Mouse (Mus musculus): ENCODE data around the gene Olfr1357. TPM values are rescaled to one million over a fixed set of nuclear protein-coding genes. Genes with fewer than 3 reads are reported as not detected.

Olfr1357 gene
- polyA plus RNA-seq, 1 experiment from 2014 or later = 0.08 TPM

- H3K9me3 ChIP-seq (ENCODE audit: control insufficient read depth, low read length) = no peaks in the 10 kb centered on the region
- no peaks in the 10 kb centered on the region for H3K27me3 ChIP-seq (replicated peaks; ENCODE audit: control insufficient read depth, insufficient read depth, low read length)
- H3K4me2 ChIP-seq (ENCODE audit: low read depth, low read length) = no peak overlapping the region
- no peak overlapping the region for H3K9ac ChIP-seq (ENCODE audit: low read depth, low read length)
- 90% methylated on average over 5 of the region's 5 CpGs for WGBS
- no peaks in the 10 kb centered on the region for H3K36me3 ChIP-seq (ENCODE audit: control insufficient read depth, insufficient read depth, low read length)
- H3K4me3 ChIP-seq (ENCODE audit: low read depth, low read length) = no peak overlapping the region
- DNase-seq (ENCODE audit: low spot score) (no peak), ATAC-seq (ENCODE audit: low read depth) (no peak)
- H3K4me1 ChIP-seq (ENCODE audit: control insufficient read depth, insufficient read depth, low read length) = no peaks in the 10 kb centered on the region
- H3K27ac ChIP-seq (replicated peaks; ENCODE audit: low read depth, low read length) = no peak overlapping the region
Measured at GRCm38 (mm10) chr10:78599865-78600264, 18.0 kb downstream of the Olfr1357 start.

GRCm38 (mm10) chr10:78594566-78594965, 23.3 kb downstream of the Olfr1357 start:
- H3K4me2 ChIP-seq (ENCODE audit: low read depth, low read length) = no peak overlapping the region
- ATAC-seq (ENCODE audit: low read depth) = no peak
- DNase-seq (ENCODE audit: low spot score) = no peak
- 0 out of 2 replicates have a peak, but pooled peaks cover 6% of the 10 kb centered on the region for H3K4me1 ChIP-seq (ENCODE audit: control insufficient read depth, insufficient read depth, low read length)
- no peaks in the 10 kb centered on the region for H3K27me3 ChIP-seq (replicated peaks; ENCODE audit: control insufficient read depth, insufficient read depth, low read length)
- H3K4me3 ChIP-seq (ENCODE audit: low read depth, low read length) = no peak overlapping the region
- H3K27ac ChIP-seq (replicated peaks; ENCODE audit: low read depth, low read length) = no peak overlapping the region
- H3K9ac ChIP-seq (ENCODE audit: low read depth, low read length) = no peak overlapping the region
- no peaks in the 10 kb centered on the region for H3K9me3 ChIP-seq (ENCODE audit: control insufficient read depth, low read length)
- peaks cover 4% of the 10 kb centered on the region for H3K36me3 ChIP-seq (ENCODE audit: control insufficient read depth, insufficient read depth, low read length)

GRCm38 (mm10) chr10:78594157-78594556, 23.7 kb downstream of the Olfr1357 start:
- Histone ChIP-seq H3K27me3 (replicated peaks; ENCODE audit: control insufficient read depth, insufficient read depth, low read length) (no peaks in the 10 kb centered on the region), H3K4me3 (ENCODE audit: low read depth, low read length) (no peak overlapping the region), H3K4me2 (ENCODE audit: low read depth, low read length) (no peak overlapping the region), H3K9me3 (ENCODE audit: control insufficient read depth, low read length) (no peaks in the 10 kb centered on the region), H3K4me1 (ENCODE audit: control insufficient read depth, insufficient read depth, low read length) (0 out of 2 replicates have a peak, but pooled peaks cover 6% of the 10 kb centered on the region), H3K36me3 (ENCODE audit: control insufficient read depth, insufficient read depth, low read length) (peaks cover 8% of the 10 kb centered on the region), H3K9ac (ENCODE audit: low read depth, low read length) (no peak overlapping the region), H3K27ac (replicated peaks; ENCODE audit: low read depth, low read length) (no peak overlapping the region)
- ATAC-seq (ENCODE audit: low read depth) (no peak), DNase-seq (ENCODE audit: low spot score) (no peak)
- WGBS = 60% methylated on average over 6 of the region's 6 CpGs

GRCm38 (mm10) chr10:78593736-78594135, 24.1 kb downstream of the Olfr1357 start:
- H3K4me3 ChIP-seq (ENCODE audit: low read depth, low read length) = no peak overlapping the region
- 84% methylated on average over 5 of the region's 5 CpGs for WGBS
- peaks cover 12% of the 10 kb centered on the region for H3K36me3 ChIP-seq (ENCODE audit: control insufficient read depth, insufficient read depth, low read length)
- 0 out of 2 replicates have a peak, but pooled peaks cover 6% of the 10 kb centered on the region for H3K4me1 ChIP-seq (ENCODE audit: control insufficient read depth, insufficient read depth, low read length)
- no peak for ATAC-seq (ENCODE audit: low read depth)
- no peaks in the 10 kb centered on the region for H3K27me3 ChIP-seq (replicated peaks; ENCODE audit: control insufficient read depth, insufficient read depth, low read length)
- no peak overlapping the region for H3K9ac ChIP-seq (ENCODE audit: low read depth, low read length)
- DNase-seq (ENCODE audit: low spot score) = no peak
- no peak overlapping the region for H3K4me2 ChIP-seq (ENCODE audit: low read depth, low read length)
- H3K9me3 ChIP-seq (ENCODE audit: control insufficient read depth, low read length) = no peaks in the 10 kb centered on the region
- H3K27ac ChIP-seq (replicated peaks; ENCODE audit: low read depth, low read length) = no peak overlapping the region

- no peak overlapping the region for H3K4me3 ChIP-seq (ENCODE audit: low read depth, low read length)
- WGBS = 80% methylated on average over 4 of the region's 4 CpGs
- no peak overlapping the region for H3K9ac ChIP-seq (ENCODE audit: low read depth, low read length)
- peaks cover 19% of the 10 kb centered on the region for H3K36me3 ChIP-seq (ENCODE audit: control insufficient read depth, insufficient read depth, low read length)
- H3K9me3 ChIP-seq (ENCODE audit: control insufficient read depth, low read length) = no peaks in the 10 kb centered on the region
- no peak overlapping the region for H3K4me2 ChIP-seq (ENCODE audit: low read depth, low read length)
- H3K4me1 ChIP-seq (ENCODE audit: control insufficient read depth, insufficient read depth, low read length) = 0 out of 2 replicates have a peak, but pooled peaks cover 6% of the 10 kb centered on the region
- no peak overlapping the region for H3K27ac ChIP-seq (replicated peaks; ENCODE audit: low read depth, low read length)
- no peaks in the 10 kb centered on the region for H3K27me3 ChIP-seq (replicated peaks; ENCODE audit: control insufficient read depth, insufficient read depth, low read length)
- DNase-seq (ENCODE audit: low spot score) (no peak), ATAC-seq (ENCODE audit: low read depth) (no peak)
Measured at GRCm38 (mm10) chr10:78592856-78593379, 25.0 kb downstream of the Olfr1357 start.

- DNase-seq (ENCODE audit: low spot score) (peak; percentile 85), ATAC-seq (ENCODE audit: low read depth) (peak; percentile 85)
- Histone ChIP-seq H3K4me2 (ENCODE audit: low read depth, low read length) (peak within 1 kb of the TSS; percentile 74), H3K9ac (ENCODE audit: low read depth, low read length) (peak within 1 kb of the TSS; percentile 87), H3K9me3 (ENCODE audit: control insufficient read depth, low read length) (no peaks in the 10 kb centered on the region), H3K27ac (replicated peaks; ENCODE audit: low read depth, low read length) (peak within 1 kb of the TSS; percentile 89), H3K4me3 (ENCODE audit: low read depth, low read length) (peak within 1 kb of the TSS; percentile 69), H3K36me3 (ENCODE audit: control insufficient read depth, insufficient read depth, low read length) (peaks cover 29% of the 10 kb centered on the region), H3K27me3 (replicated peaks; ENCODE audit: control insufficient read depth, insufficient read depth, low read length) (no peaks in the 10 kb centered on the region), H3K4me1 (ENCODE audit: control insufficient read depth, insufficient read depth, low read length) (0 out of 2 replicates have a peak, but pooled peaks cover 6% of the 10 kb centered on the region)
- WGBS = 4% methylated on average over 32 of the region's 54 CpGs
Measured at GRCm38 (mm10) chr10:78591406-78592328, 26.2 kb downstream of the Olfr1357 start, which contains the start of gene Syde1. Gene Syde1, minus strand, starts transcription at chr10:78591964.

GRCm38 (mm10) chr10:78590744-78591143, 27.1 kb downstream of the Olfr1357 start:
- Histone ChIP-seq H3K9me3 (ENCODE audit: control insufficient read depth, low read length) (no peaks in the 10 kb centered on the region), H3K27ac (replicated peaks; ENCODE audit: low read depth, low read length) (peak overlapping the region; percentile 89), H3K27me3 (replicated peaks; ENCODE audit: control insufficient read depth, insufficient read depth, low read length) (no peaks in the 10 kb centered on the region), H3K4me3 (ENCODE audit: low read depth, low read length) (peak overlapping the region; percentile 69), H3K4me2 (ENCODE audit: low read depth, low read length) (peak overlapping the region; percentile 74), H3K4me1 (ENCODE audit: control insufficient read depth, insufficient read depth, low read length) (0 out of 2 replicates have a peak, but pooled peaks cover 6% of the 10 kb centered on the region), H3K36me3 (ENCODE audit: control insufficient read depth, insufficient read depth, low read length) (peaks cover 39% of the 10 kb centered on the region), H3K9ac (ENCODE audit: low read depth, low read length) (peak overlapping the region; percentile 87)
- ATAC-seq (ENCODE audit: low read depth) = no peak
- 21% methylated on average over 9 of the region's 9 CpGs for WGBS
- DNase-seq (ENCODE audit: low spot score) = peak; percentile 38

GRCm38 (mm10) chr10:78589901-78590300, 28.0 kb downstream of the Olfr1357 start:
- Histone ChIP-seq H3K36me3 (ENCODE audit: control insufficient read depth, insufficient read depth, low read length) (peaks cover 47% of the 10 kb centered on the region), H3K9ac (ENCODE audit: low read depth, low read length) (peak overlapping the region; percentile 87), H3K4me3 (ENCODE audit: low read depth, low read length) (peak overlapping the region; percentile 69), H3K27me3 (replicated peaks; ENCODE audit: control insufficient read depth, insufficient read depth, low read length) (no peaks in the 10 kb centered on the region), H3K4me2 (ENCODE audit: low read depth, low read length) (peak overlapping the region; percentile 74), H3K4me1 (ENCODE audit: control insufficient read depth, insufficient read depth, low read length) (0 out of 2 replicates have a peak, but pooled peaks cover 6% of the 10 kb centered on the region), H3K9me3 (ENCODE audit: control insufficient read depth, low read length) (no peaks in the 10 kb centered on the region), H3K27ac (replicated peaks; ENCODE audit: low read depth, low read length) (0 out of 2 replicates have a peak overlapping the region, but pooled peaks have one; percentile 89)
- ATAC-seq (ENCODE audit: low read depth) (no peak), DNase-seq (ENCODE audit: low spot score) (no peak)
- WGBS = 87% methylated on average over 8 of the region's 8 CpGs

All from embryonic facial prominence, embryonic 14.5 days (tissue).